Comparison of ENCODE assay signal across 8 mouse cellular contexts in genomic region chr12:85200929-85201829, GRCm38 (mm10). TPM values are rescaled to one million over a fixed set of nuclear protein-coding genes. Genes with fewer than 3 reads are reported as not detected.
DNase-seq lines count a peak whose midpoint lies in the region; ATAC-seq and TF ChIP-seq lines count a peak whose summit lies in the region.

No protein-coding gene starts in this region.

- no peak overlapping the region for H3K27ac ChIP-seq in cerebellum, adult 2 months (ENCODE audit: insufficient read depth, low read length)
- H3K27ac ChIP-seq in forebrain, embryonic 12.5 days: peak overlapping the region; percentile 72
- no peak overlapping the region for H3K27ac ChIP-seq in liver, postnatal 0 days (ENCODE audit: low read depth)

- H3K9ac ChIP-seq in forebrain, embryonic 12.5 days: peak overlapping the region; percentile 2; the same call in 1 of the 2 replicates
- H3K9ac ChIP-seq in liver, postnatal 0 days (replicated peaks): no peak overlapping the region

- peaks cover 7% of the 10 kb centered on the region; the same call in 1 of the 2 replicates for H3K4me1 ChIP-seq in cerebellum, adult 2 months (ENCODE audit: control insufficient read depth, insufficient read depth, low read length)
- H3K4me1 ChIP-seq in forebrain, embryonic 12.5 days: peaks cover 15% of the 10 kb centered on the region
- H3K4me1 ChIP-seq in liver, postnatal 0 days (ENCODE audit: insufficient read depth): no peaks in the 10 kb centered on the region

- H3K4me3 ChIP-seq in cerebellum, adult 2 months (replicated peaks; ENCODE audit: insufficient read depth, low read depth, low read length): no peak overlapping the region
- no peak overlapping the region for H3K4me3 ChIP-seq in C2C12 (ENCODE audit: insufficient read depth, poor library complexity, severe bottlenecking)
- H3K4me3 ChIP-seq in forebrain, embryonic 12.5 days (replicated peaks): no peak overlapping the region
- H3K4me3 ChIP-seq in liver, postnatal 0 days (ENCODE audit: low read depth, low read length): no peak overlapping the region

- H3K79me2 ChIP-seq in C2C12 (ENCODE audit: control insufficient read depth, insufficient read depth): no peaks in the 10 kb centered on the region

- H3K27me3 ChIP-seq in cerebellum, adult 2 months (ENCODE audit: control insufficient read depth, insufficient read depth, low read length): no peaks in the 10 kb centered on the region
- H3K27me3 ChIP-seq in C2C12 (ENCODE audit: control insufficient read depth, insufficient read depth, insufficient read length): no peaks in the 10 kb centered on the region
- H3K27me3 ChIP-seq in forebrain, embryonic 12.5 days: peaks cover 17% of the 10 kb centered on the region; the same call in 1 of the 2 replicates
- H3K27me3 ChIP-seq in liver, postnatal 0 days (ENCODE audit: insufficient read depth, low read length): no peaks in the 10 kb centered on the region

- H3K36me3 ChIP-seq in C2C12 (ENCODE audit: control insufficient read depth, insufficient read depth): no peaks in the 10 kb centered on the region
- H3K36me3 ChIP-seq in forebrain, embryonic 12.5 days (replicated peaks): no peaks in the 10 kb centered on the region
- H3K36me3 ChIP-seq in liver, postnatal 0 days (replicated peaks; ENCODE audit: insufficient read depth, low read length): no peaks in the 10 kb centered on the region

- no peak for TF ChIP-seq EP300 in liver, postnatal 0 days (IDR thresholded peaks at IDR 0.05; ENCODE audit: low read depth)

- no peaks in the 10 kb centered on the region for H3K79me3 ChIP-seq in C2C12 (ENCODE audit: low read depth)

- peak overlapping the region; percentile 59 for H3ac ChIP-seq in C2C12 (ENCODE audit: control insufficient read depth, insufficient read length, low read depth)

- no peaks in the 10 kb centered on the region for H3K9me3 ChIP-seq in forebrain, embryonic 12.5 days
- no peaks in the 10 kb centered on the region for H3K9me3 ChIP-seq in liver, postnatal 0 days (ENCODE audit: low read length)

- H3K4me2 ChIP-seq in forebrain, embryonic 12.5 days: peak overlapping the region; percentile 25
- no peak overlapping the region for H3K4me2 ChIP-seq in liver, postnatal 0 days (ENCODE audit: low read depth, low read length)

- no peak for TF ChIP-seq CTCF in cerebellum, adult 2 months (IDR thresholded peaks at IDR 0.05; ENCODE audit: borderline replicate concordance, insufficient read depth, low read depth, low read length)
- no peak for TF ChIP-seq CTCF in C2C12 (IDR thresholded peaks at IDR 0.05; ENCODE audit: control insufficient read depth, insufficient read depth, insufficient read length)
- no peak for TF ChIP-seq CTCF in liver, postnatal 0 days (IDR thresholded peaks at IDR 0.05; ENCODE audit: low read depth)

- ATAC-seq in cerebellum, adult (ENCODE audit: insufficient number of reproducible peaks, low FRiP score, low TSS enrichment): no peak
- peak; percentile 51; the same call in 1 of the 2 replicates for ATAC-seq in forebrain, embryonic 12.5 days (ENCODE audit: low FRiP score)
- ATAC-seq in activated CD4-positive, CD25-positive, alpha-beta regulatory T cell, adult 4 months: no peak
- ATAC-seq in liver, postnatal 0 days: no peak

- peak; percentile 36 to 39 for DNase-seq in cerebellum, adult 2 months
- DNase-seq in lung, postnatal 10 days: peak; percentile 79
- DNase-seq in spleen, adult 12 weeks (ENCODE audit: low spot score): no peak
- DNase-seq in liver, postnatal 0 days: no peak

- 25% methylated on average over 24 of the region's 24 CpGs for WGBS in cerebellum, adult 2 months
- 11% methylated on average over 24 of the region's 24 CpGs for WGBS in forebrain, embryonic 12.5 days
- 50% methylated on average over 24 of the region's 24 CpGs for WGBS in liver, postnatal 0 days (ENCODE audit: insufficient replicate concordance)

- no peak for TF ChIP-seq POLR2A in cerebellum, adult 2 months (IDR thresholded peaks at IDR 0.05; ENCODE audit: borderline replicate concordance, insufficient read depth, low read length)

TF ChIP-seq in C2C12, 6 proteins besides CTCF, POLR2A, EP300 and RAD21:
- TF ChIP-seq MYOD1 (IDR thresholded peaks at IDR 0.05; ENCODE audit: control insufficient read depth, insufficient read length, low read depth) (peak; percentile 63), CEBPB (IDR thresholded peaks at IDR 0.05; ENCODE audit: low read depth) (no peak)
TF ChIP-seq in C2C12: peak in this region for 1.

RNA-seq across cellular contexts. Expression of gene Eif2b2, which starts 18.1 kb away (rescaled TPM):
- polyA plus RNA-seq in cerebellum, adult 2 months (2012; rRNA removed): 105 and 109 TPM in 2 replicates
- polyA plus RNA-seq in C2C12 (2012; fragmentation: generic; extraction: Trizol): 294 TPM
- polyA plus RNA-seq in forebrain, embryonic 12.5 days (2016; fragmentation: Nextera tagmentation; extraction: Ambion mirVana): 94.6 and 98.3 TPM in 2 replicates
- 10 to 100 TPM; 53.5 to 76.2 TPM for polyA plus RNA-seq in activated CD4-positive, CD25-positive, alpha-beta regulatory T cell, adult 4 months (2017; shearing (Covaris generic))
- polyA plus RNA-seq in liver, postnatal 0 days (2015; fragmentation: Nextera tagmentation; extraction: Ambion mirVana): 21.7 and 24.6 TPM in 2 replicates

RNA-seq across cellular contexts. Expression of gene Pgf, which starts 23.6 kb away (rescaled TPM):
- 5.1 and 6.1 TPM in 2 replicates for polyA plus RNA-seq in cerebellum, adult 2 months (2012; rRNA removed)
- 49.6 TPM for polyA plus RNA-seq in C2C12 (2012; fragmentation: generic; extraction: Trizol)
- polyA plus RNA-seq in forebrain, embryonic 12.5 days (2016; fragmentation: Nextera tagmentation; extraction: Ambion mirVana): 6.3 and 7.5 TPM in 2 replicates
- not detected for polyA plus RNA-seq in activated CD4-positive, CD25-positive, alpha-beta regulatory T cell, adult 4 months (2017; shearing (Covaris generic))
- polyA plus RNA-seq in liver, postnatal 0 days (2015; fragmentation: Nextera tagmentation; extraction: Ambion mirVana): 0.36 and 0.45 TPM in 2 replicates

RNA-seq across cellular contexts. Expression of gene Rps6kl1, which starts 50.1 kb away (rescaled TPM):
- 35.2 and 36.5 TPM in 2 replicates for polyA plus RNA-seq in cerebellum, adult 2 months (2012; rRNA removed)
- polyA plus RNA-seq in C2C12 (2012; fragmentation: generic; extraction: Trizol): 0.39 TPM
- polyA plus RNA-seq in forebrain, embryonic 12.5 days (2016; fragmentation: Nextera tagmentation; extraction: Ambion mirVana): 5.8 and 6.1 TPM in 2 replicates
- polyA plus RNA-seq in activated CD4-positive, CD25-positive, alpha-beta regulatory T cell, adult 4 months (2017; shearing (Covaris generic)): under 1 TPM; 0.73 to 0.83 TPM
- polyA plus RNA-seq in liver, postnatal 0 days (2015; fragmentation: Nextera tagmentation; extraction: Ambion mirVana): 0.39 and 0.61 TPM in 2 replicates

Comparison
In these comparisons a context has a peak if more than half of its experiments do, and no peak if none do; other contexts are left out.
1. DNase-seq: peak in cerebellum, adult 2 months (2 of 2) and lung, postnatal 10 days (single experiment); none in spleen, adult 12 weeks (single experiment) and liver, postnatal 0 days (single experiment).